Mouse (Mus musculus): ENCODE data around the gene Camk2d.

Gene Camk2d

GRCm38 (mm10) chr3:126751377-126752098, 155.4 kb downstream of the Camk2d start:
- no peak for DNase-seq

- DNase-seq, result no peak
Measured at GRCm38 (mm10) chr3:126752978-126753377, 156.9 kb downstream of the Camk2d start.

- DNase-seq, result no peak
Measured at GRCm38 (mm10) chr3:126758398-126758797, 162.3 kb downstream of the Camk2d start.

GRCm38 (mm10) chr3:126760608-126761007, 164.5 kb downstream of the Camk2d start:
- no peak for DNase-seq

GRCm38 (mm10) chr3:126764745-126765144, 168.6 kb downstream of the Camk2d start:
- no peak for DNase-seq

- DNase-seq, result no peak
Measured at GRCm38 (mm10) chr3:126770056-126770455, 174.0 kb downstream of the Camk2d start.

GRCm38 (mm10) chr3:126771032-126771431, 174.9 kb downstream of the Camk2d start:
- no peak for DNase-seq

- peak; percentile 91 for DNase-seq
Measured at GRCm38 (mm10) chr3:126771541-126771940, 175.4 kb downstream of the Camk2d start.

GRCm38 (mm10) chr3:126776001-126776400, 179.9 kb downstream of the Camk2d start:
- no peak for DNase-seq

- no peak for DNase-seq
Measured at GRCm38 (mm10) chr3:126777101-126777500, 181.0 kb downstream of the Camk2d start.

- DNase-seq, result no peak
Measured at GRCm38 (mm10) chr3:126777879-126778278, 181.8 kb downstream of the Camk2d start.

- peak; percentile 14 for DNase-seq
Measured at GRCm38 (mm10) chr3:126780014-126780615, 184.0 kb downstream of the Camk2d start.

GRCm38 (mm10) chr3:126793035-126793964, 197.2 kb downstream of the Camk2d start:
- DNase-seq, result no peak

GRCm38 (mm10) chr3:126795904-126796303, 199.8 kb downstream of the Camk2d start:
- no peak for DNase-seq

GRCm38 (mm10) chr3:126797025-126797424, 200.9 kb downstream of the Camk2d start:
- DNase-seq, result no peak

GRCm38 (mm10) chr3:126797810-126798209, 201.7 kb downstream of the Camk2d start:
- no peak for DNase-seq

- DNase-seq, result no peak
Measured at GRCm38 (mm10) chr3:126802988-126803387, 206.9 kb downstream of the Camk2d start.

- no peak for DNase-seq
Measured at GRCm38 (mm10) chr3:126804968-126805367, 208.9 kb downstream of the Camk2d start.

GRCm38 (mm10) chr3:126806145-126806544, 210.0 kb downstream of the Camk2d start:
- no peak for DNase-seq

- no peak for DNase-seq
Measured at GRCm38 (mm10) chr3:126809915-126810314, 213.8 kb downstream of the Camk2d start.

GRCm38 (mm10) chr3:126810372-126811090, 214.4 kb downstream of the Camk2d start:
- no peak for DNase-seq

GRCm38 (mm10) chr3:126811646-126812045, 215.5 kb downstream of the Camk2d start:
- DNase-seq, result no peak

GRCm38 (mm10) chr3:126822374-126822773, 226.3 kb downstream of the Camk2d start:
- DNase-seq, result no peak
